Mouse (Mus musculus): ENCODE measurements around the gene Atp6v1a. TPM values are rescaled to one million over a fixed set of nuclear protein-coding genes. Genes with fewer than 3 reads are reported as not detected.
A peak's percentile ranks its signal among the peaks of the same experiment; 100 is the strongest.

Gene Atp6v1a
- 10 to 100 TPM; 91.4 to 92.3 TPM for total RNA-seq (2021)
- long read RNA-seq, experiment 1, full-length matches to known transcripts, result 90 of 116 reads
- long read RNA-seq, experiment 1, partial matches to known transcripts, result 16 of 116 reads
- long read RNA-seq, experiment 1, other reads (novel, unspliced or antisense), result 10 of 116 reads
- long read RNA-seq, experiment 2, full-length matches to known transcripts, result 73 of 93 reads
- long read RNA-seq, experiment 2, partial matches to known transcripts, result 11 of 93 reads
- long read RNA-seq, experiment 2, other reads (novel, unspliced or antisense), result 9 of 93 reads

DNA sequence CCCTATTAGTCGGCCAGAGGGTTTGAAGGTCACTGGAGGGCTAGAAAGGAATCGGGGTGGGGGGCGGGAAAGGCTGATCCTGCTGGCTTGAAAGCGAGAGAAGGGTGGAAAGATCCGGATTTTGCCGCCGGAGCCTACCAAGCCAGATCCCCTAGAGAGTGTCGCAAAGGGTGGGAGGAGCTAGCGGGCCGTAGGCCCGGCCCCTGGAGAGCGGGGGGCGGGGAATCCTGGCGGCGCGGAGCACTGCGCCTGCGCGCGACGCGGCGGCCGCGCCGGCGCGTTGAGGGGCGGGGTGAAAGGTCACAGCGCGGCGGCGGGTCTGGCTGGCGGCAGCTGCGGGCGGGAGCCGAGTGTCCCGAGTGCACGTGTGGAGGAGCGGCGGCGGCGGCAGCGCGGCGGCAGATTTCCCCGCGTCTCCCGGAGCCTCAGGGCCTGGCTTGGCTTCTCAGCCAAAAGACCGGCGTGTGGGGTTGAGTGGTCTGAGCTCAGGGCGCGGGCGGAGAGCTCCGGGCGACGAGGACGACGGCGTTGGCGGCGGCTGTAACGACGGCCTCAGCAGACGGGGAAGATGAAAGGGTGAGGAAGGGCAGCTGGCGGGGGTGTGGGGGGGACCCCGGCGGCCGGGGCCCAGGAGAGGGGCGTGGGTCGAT is at the start of gene Atp6v1a, which contains the start of gene Naa50:
Gene Atp6v1a (minus strand): TSS at position 170 of the 650 bp plus-strand sequence.
Gene Naa50 (plus strand): TSS at position 295 of the 650 bp plus-strand sequence.
- peak; percentile 96 for DNase-seq

DNA sequence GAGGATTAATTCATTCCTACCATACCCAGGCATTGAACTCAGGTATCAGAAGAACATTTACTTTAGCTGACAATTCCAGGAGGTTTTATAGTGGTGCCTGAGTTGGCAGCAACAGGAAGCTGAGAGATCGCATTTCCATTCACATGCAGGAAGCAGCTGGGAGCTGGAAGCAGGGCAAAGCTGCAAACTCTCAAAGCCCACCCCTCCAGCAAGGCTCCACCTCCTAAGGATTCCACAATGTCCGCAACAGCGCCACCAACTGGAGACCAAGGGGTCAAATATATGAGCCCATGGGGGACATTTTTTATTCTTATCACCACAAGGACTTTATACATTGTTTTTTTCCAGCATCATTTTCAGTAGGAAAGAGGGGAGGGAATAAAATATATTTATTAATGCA is 49.3 kb upstream of the Atp6v1a start:
- no peak for DNase-seq

DNA sequence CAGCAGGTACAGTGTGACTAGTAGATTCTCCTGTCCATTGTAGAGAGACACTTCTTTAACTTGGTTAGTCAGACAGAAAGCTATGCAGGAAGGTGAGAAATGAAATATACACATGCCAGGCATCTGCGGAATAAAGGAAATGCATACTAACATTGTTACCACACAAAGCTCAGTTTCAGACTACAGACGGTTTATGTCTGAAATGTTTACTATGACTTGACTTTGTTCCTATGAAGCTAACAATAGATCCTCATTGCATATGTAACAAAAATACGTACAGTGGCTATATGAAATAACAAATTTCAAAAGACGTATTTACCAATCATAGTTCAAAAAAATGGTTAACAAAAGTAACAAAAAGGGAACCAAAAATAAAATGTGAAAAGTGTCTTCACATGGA is 47.7 kb upstream of the Atp6v1a start:
- no peak for DNase-seq

DNA sequence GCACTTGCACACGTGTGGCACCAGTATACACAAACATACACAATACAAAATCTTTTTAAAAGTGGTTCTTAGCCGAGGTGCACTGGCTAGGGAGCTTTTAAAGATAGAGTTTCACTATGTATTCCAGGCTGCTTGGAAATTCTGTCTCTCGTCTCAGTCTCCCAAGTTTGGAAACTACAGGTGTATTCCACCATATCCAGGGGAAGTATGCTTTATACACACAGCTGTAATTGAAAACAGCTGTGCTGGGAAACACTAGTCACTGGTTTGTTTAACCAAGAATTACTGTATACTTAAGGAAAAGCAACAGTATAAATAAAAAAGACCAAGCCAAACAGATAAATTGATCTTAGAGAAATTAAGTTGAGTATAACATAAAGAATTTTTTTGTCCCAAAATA is 45.3 kb upstream of the Atp6v1a start:
- no peak for DNase-seq

DNA sequence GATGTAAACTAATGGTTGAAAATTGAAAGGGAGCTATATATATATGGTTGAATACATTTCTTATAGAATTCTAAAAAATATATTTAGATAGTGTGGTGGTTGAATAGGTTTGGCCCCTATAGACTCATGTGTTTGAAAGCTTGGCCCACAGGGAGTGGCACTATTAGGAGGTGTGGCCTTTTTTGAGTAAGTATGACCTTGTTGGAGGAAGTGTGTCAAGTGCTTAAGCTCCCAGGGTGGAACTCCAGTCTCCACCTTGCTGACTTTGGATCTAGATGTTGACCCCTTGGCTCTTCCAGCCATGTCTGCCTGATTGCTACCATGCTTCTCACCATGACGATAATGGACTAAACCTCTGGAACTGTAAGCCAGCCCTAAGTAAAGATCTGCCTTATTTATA is 43.1 kb upstream of the Atp6v1a start:
- no peak for DNase-seq

DNA sequence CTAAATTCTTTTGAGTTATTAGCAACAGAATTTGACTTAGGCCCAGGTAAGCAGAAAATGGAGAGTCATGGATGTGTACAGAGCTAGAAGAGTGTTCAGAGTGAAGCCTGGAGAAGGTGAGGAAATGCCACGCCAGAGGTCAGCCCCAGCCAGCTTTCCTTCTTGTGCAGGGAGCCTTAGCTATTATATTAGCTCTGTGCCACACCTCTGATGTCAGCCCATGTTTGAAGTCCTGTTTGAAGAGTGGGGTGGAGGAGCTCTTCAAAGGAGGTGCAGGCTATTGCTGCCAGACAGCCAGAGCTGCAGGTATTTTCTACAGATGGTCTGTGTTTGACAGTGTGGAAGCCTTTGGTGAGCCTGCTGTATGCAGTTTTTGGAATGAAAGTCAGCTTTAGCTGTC is 39.0 kb upstream of the Atp6v1a start:
- no peak for DNase-seq

DNA sequence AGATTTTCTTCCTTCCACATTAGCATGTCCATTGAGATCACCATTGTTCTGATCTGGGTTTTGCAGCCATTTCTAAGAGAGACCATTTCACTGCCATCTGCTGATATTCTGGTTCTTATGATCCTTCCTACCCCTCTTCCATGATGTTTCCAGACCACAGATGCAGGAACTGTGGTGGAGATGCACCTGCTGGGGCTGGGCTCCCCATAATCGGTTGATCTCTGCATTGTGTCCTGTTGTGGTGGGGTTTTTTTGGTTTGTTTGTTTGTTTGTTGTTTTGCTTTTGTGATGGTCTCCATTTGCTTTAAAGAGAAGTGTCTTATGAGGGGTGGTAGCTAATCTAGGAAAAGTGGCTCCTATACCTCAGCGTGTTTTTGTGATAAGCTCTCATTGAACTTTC is 37.0 kb upstream of the Atp6v1a start:
- DNase-seq, result no peak

DNA sequence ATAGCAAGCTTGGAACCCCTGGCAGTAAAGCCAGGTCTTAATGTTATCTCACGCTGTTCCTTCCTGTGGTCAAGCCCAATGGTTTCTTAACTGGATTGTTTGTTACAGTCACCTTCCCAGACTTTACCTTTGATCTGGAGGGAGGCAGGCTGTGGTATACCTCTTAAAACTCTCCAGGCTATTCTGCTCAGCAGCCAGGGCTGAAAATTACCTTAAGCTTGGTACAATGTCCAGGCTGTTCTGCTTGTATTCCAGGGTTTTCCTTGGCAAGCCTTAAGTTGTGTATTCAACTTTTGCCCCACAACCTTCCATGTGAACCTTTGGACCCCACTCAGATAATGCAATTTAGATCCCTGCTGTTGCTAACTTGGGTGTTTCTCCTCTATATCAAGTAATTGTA is 35.5 kb upstream of the Atp6v1a start:
- no peak for DNase-seq

DNA sequence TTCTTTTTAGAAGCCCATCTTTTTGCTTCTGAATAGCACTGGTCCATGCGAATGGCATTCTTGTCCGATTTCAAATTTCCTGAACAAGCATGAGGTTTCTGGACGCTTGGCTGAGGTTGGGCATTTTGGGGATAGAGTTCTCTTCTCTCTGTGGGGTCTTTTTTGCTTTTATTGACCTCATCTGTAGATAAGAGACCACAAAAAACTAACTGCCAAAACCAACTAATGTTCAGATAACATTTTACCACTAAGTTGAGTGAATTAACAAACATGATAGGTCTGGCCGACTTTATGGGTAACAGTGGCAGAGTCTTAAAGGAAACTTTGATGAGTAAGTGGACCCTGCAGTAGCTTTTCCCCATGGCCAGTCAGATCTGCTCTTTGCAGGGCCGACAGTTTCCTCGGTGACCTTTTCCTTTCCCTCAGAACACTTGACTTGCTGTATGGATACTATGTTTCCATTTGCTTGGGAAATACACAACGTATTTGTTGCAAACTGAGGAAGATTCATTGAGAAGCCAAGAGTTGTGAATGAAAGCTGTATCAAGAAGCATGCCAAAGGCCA is 34.5 kb upstream of the Atp6v1a start:
- no peak for DNase-seq

DNA sequence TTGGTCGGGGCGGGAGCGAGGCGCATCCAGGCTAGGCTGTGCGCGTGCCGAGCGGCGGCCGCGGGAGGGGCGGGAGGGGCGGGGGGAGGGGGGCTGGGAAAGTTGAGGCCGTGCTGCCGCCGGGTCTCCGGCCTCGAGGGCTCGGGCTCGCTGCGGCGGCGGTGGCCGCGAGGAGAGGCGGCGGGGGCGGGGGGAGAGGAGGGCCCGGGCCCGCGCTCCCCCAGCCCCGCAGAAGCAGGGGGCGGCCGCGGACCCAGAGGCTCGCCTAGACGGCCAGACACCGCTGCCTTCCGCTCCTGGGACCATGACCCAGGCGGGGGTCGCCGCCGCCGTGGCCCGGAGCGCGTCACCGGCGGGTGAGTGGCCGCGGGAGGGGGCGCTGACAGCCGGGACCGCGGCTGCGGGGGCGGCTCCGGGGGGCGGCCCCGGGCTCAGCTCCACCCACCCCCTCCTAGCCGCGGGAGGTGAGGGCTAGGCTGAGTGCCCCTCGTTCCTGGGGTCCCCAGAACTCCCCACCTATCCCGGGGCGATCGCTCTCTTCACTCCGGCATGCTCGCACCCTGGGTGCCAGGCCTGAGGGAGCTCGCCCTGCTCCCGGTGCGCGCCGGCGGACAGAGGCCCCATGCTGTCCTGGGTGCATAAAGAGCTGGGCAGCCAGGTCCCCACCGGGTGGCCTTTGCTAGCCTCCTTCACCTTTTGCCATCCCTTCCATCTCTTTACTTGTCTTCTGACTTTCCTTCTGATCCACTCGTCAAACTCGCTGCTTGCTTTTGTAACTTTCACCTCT is 33.8 kb upstream of the Atp6v1a start, which contains the start of gene Usf3:
Gene Usf3 (plus strand): TSS at position 92 of the 787 bp plus-strand sequence.
- DNase-seq, result peak; percentile 76

DNA sequence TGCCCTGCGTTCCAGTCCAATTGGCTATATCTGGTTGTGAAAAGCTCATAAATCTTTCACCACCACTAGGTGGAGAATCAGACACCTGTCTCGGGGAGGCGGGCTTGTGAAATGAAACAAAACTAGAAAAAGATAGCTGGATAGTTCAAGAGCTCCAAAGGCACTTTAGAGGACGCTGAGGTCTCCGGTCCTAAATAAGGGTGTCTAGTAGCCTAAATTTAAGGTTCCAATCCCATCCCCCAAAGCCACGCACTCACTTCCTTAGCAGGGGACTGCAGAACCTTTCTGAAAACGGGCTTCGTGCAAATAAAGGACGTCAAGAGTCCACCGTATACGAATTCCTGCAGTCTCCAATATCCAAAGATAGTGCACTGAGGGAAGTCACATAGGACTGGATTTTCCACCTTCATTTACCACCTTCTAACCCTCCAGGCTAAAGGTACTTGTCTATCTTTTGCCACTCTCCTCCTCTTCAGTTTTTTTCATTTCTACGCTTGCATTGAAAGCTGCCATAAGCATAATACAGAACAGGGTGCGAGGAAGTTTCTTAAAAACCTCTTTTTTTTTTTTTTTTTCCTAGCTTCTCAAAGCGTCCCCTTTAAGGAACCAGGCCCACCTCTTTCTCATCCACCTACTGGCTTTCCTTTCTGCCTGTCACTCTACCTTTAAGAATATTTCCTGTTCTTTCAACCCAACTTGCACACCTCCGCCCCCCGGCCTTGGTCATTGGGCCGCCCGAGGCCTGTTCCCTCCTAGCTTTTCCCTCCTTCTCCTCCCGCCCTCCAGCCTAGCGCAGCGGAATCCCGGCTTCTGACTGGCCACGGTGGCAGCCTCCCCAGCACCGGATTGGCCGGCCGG is 33.0 kb upstream of the Atp6v1a start:
- peak; percentile 99 for DNase-seq

DNA sequence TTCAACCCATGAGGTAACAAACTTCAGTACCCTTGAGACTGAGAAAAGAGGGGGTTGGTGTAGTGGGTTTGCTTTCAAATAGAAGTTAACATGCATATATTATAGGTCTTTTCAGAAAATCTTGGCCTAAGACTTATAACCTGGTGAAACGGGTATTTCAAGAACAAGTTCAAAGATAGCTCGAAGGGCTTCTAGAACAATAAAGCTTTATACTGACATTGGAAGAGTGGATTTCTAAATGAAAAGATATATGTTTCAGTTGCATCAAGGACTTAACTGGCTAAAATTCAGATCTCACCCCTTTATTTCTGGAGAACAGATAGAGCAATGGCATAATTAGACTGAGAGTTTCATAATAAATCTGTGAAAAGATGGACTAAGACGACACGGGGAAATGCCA is 29.5 kb upstream of the Atp6v1a start:
- no peak for DNase-seq

DNA sequence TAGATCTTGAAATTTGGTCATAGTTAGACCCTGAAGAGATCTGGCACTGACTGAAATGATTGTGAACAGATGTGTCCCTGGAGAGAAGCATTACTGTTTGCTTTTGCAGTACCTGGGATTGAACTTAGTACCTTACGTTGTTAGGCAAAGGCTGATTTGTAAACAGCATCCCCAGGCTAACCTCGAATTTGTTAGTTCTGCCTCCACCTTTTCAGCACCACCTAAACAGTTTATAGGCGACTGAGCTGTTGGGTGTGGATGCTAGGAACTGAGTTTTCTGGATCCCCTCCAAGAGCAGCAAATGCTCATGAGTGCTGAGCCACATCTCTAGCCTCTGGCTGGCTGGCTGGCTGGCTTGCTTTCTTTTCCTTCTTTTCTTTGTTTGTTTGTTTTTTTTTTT is 25.7 kb upstream of the Atp6v1a start:
- DNase-seq, result no peak

DNA sequence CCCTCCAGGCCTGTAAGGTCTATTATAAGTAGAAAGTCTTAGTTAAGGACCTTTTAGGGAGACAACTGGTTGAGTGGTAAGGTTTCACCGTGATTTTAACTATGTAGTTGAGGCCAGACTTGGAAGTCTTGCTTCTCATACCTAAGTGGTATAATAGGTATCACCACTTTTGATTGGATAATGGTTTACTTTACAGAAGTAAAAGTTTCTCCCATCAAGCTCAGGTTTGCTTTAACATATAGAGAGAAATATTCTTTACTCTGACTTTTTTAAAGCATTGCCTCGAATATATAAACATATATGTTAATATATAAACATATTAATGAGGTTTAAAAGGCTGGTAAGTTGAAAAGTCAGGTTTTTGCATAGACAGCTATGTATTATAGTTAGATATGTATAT is 24.3 kb upstream of the Atp6v1a start:
- DNase-seq, result no peak

DNA sequence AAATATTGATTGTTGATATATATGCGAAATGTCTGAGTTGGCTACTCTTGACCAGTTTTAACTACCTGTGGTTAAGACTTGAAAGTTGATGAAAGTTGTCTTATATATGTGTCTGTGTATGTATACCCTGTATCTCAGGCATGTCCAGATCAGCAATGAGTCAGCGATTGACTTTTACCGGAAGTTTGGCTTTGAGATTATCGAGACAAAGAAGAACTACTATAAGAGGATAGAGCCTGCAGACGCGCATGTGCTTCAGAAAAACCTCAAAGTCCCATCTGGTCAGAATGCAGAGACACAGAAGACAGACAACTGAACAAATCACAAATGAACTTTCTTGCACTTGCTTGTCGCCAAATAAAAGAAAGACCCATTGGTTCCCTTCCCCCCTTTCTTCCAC is 19.8 kb upstream of the Atp6v1a start:
- no peak for DNase-seq

DNA sequence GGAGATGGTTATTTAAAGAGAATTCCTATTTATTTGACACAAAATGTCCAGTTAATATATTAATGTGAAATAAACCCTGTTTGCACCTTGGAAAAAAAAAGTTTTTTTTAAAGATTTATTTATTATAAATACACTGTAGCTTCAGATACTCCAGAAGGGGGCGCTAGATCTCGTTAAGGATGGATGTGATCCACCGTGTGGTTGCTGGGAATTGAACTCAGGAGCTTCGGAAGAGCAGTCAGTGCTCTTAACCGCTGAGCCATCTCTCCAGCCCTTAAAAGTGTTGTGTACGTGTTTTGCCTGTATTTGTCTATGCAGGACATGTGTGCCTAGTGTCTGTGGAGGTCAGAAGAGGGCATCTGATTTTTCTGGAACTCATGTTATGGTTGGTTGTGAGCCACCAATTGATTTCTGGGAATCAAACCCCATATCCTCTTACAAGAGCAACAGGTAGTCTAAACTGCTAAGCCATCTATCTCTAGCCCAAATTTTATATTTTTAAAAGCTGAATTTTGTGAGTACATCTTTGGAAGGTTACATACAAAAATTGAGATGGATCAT is 15.1 kb upstream of the Atp6v1a start:
- no peak for DNase-seq

DNA sequence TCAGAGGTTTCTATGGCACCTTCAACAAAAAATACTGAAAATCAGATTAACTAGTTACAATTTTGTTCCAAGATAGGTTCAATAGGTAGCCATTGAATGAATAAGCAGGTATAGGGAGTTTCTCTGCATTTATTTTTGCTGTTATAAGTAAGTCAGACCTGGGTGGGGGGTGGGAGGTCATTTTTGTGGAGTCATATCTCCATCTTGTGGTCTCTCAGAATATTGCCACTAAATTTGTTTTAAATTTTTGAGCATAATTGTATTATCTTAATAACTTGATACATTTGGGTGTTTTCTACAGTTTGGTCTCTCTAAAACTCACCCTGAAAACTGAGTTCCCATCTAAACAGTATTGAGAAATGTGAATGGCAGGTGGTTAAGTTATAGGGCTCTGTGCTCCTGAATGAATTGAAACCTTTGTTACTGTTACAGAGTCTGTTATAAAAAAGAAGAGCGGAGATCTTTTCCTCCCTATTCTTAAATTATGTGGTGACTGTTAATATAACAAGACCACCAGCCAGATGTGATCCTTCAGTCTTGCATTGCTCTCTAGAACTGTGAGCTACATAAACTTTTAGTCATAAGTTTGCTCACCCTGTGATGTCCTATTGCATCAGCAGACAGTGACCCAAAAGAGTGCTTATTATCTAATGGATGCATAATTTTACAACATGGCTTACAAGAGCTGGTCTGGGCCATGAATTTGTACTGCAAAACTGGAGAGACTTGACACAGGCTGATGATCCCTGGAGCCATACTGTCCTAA is 9.7 kb upstream of the Atp6v1a start:
- no peak for DNase-seq

DNA sequence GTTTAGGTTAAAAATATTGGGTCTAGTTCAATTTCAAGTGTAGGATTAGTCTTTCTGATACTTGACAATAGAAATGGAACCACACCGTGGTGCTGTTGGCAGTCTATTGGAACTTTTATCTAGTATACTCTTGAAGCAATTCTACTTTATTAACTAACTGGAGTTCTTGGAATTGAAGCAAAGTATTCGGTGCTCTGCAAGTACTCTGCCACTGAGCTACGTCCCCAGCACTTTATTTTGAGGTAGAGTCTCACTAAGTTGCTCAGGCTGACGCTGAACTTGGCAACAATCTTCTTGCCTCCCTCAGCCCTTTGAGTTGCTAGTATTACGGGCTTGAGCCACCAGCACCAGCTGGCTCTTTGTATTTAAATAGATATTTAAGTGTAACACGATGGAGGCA is 2.0 kb upstream of the Atp6v1a start:
- DNase-seq, result peak; percentile 26

DNA sequence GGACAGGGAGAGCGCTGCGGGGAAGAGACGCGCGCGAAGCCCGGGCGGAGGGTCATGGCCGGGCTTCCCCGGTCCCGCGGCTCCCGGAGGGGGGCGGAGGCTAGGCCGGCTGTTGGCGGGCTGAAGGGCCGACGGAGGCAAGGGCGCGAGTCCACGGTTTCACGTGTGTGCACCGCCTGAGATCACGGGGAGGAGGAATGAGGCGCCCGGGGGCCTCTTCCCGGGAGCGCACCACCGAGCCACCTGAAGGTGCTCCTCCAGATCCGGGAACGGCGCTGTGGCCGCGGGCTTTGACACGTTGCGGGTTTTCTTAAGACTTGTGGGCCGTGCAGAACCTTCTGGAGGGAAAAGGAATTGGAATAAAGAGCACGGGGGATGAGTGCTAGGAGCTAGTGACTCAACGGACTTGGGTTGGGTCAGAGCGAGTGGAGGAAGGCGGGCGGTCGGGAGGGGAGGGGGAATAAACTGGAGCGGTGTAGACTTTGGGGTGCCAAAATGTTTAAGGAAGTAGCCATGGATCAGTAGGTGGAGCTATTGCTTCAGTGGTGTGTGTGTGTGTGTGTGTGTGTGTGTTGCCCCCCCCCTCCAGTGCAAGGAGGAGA is 782 bp upstream of the Atp6v1a start:
- DNase-seq, result peak; percentile 85

DNA sequence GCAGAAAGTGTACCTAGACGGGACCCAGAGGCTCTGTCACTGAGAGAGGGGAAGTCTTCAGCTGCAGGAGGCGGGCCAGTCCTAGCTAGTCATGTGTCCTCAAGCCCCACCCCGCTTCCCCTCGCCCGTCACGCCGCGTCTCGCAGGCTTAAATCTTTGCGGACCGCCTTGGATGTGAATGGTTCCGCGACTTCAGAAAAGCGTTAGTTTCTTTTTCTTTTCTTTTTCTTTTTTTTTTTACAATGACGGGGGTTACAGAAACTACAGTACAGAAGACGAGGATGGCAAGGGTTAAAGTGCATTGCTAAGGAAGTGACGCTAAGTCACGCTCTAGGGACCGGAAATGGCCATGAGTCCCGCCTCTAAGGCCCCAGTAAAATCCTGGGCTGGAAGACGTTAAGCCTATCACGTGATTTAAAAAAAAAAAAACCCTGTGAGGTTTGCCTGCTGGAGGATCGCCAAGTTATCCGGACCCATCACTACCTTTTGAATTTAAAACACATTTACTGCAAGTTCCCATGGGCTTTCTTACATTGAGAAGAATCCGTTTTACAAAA is 448 bp downstream of the Atp6v1a start:
- peak; percentile 87 for DNase-seq
